Mouse (Mus musculus): Measurements from ENCODE around the gene Rcor1.

DNA sequence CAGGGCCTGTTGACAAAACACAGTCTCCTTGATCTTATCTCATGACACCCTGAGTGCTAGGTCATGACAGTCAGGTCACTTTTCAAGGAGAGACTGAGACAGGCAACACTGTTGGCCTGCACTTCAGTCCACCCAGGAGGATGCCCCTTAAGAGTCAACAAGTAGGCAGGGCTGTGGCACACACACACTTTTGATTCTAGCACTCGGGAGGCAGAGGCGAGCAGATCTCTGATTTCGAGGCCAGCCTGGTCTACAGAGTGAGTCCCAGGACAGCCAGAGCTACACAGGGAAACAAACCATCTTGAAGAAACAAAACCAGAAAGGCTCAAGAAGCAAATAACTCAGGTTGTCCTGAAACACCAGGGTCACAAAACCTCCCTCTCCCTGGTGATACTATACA is 49.7 kb upstream of the Rcor1 start:
- TF ChIP-seq POLR2A (IDR thresholded peaks at IDR 0.05; ENCODE audit: borderline replicate concordance, control insufficient read depth, low read depth, low read length) (no peak), CTCF (IDR thresholded peaks at IDR 0.05; ENCODE audit: control insufficient read depth, insufficient read depth, low read length) (no peak)

All from bone marrow, adult 2 months (tissue).